Comparison of ENCODE assay signal across 8 mouse cellular contexts in genomic region chr2:128699201-128699885, GRCm38 (mm10). TPM values are rescaled to one million over a fixed set of nuclear protein-coding genes. Genes with fewer than 3 reads are reported as not detected.
A peak's percentile ranks its signal among the peaks of the same experiment; 100 is the strongest.
DNase-seq lines count a peak whose midpoint lies in the region; ATAC-seq and TF ChIP-seq lines count a peak whose summit lies in the region.

No protein-coding gene starts in this region.

- no peak for TF ChIP-seq CTCF in forebrain, postnatal 0 days (IDR thresholded peaks at IDR 0.05; ENCODE audit: low read depth)
- TF ChIP-seq CTCF in intestine, postnatal 0 days (IDR thresholded peaks at IDR 0.05; ENCODE audit: low read depth) = no peak
- TF ChIP-seq CTCF in liver, postnatal 0 days (IDR thresholded peaks at IDR 0.05; ENCODE audit: low read depth) = no peak

- H3K36me3 ChIP-seq in forebrain, postnatal 0 days (ENCODE audit: insufficient read depth) = no peaks in the 10 kb centered on the region
- no peaks in the 10 kb centered on the region for H3K36me3 ChIP-seq in intestine, postnatal 0 days (ENCODE audit: control insufficient read depth, insufficient read depth)
- H3K36me3 ChIP-seq in liver, postnatal 0 days (replicated peaks; ENCODE audit: insufficient read depth, low read length) = no peaks in the 10 kb centered on the region

- no peak for TF ChIP-seq EP300 in liver, postnatal 0 days (IDR thresholded peaks at IDR 0.05; ENCODE audit: low read depth)

- H3K27ac ChIP-seq in forebrain, postnatal 0 days (ENCODE audit: low read depth, low read length) = no peak overlapping the region
- peak overlapping the region; percentile 95 for H3K27ac ChIP-seq in intestine, postnatal 0 days (ENCODE audit: low read depth, low read length)
- peak overlapping the region; percentile 87 for H3K27ac ChIP-seq in liver, postnatal 0 days (ENCODE audit: low read depth)

- ATAC-seq in forebrain, postnatal 0 days = 0 out of 2 replicates have a peak, but pooled peaks have one; percentile 10
- peak; percentile 53 for ATAC-seq in intestine, postnatal 0 days
- peak; percentile 33 for ATAC-seq in liver, postnatal 0 days

- H3K4me2 ChIP-seq in forebrain, postnatal 0 days (ENCODE audit: low read depth) = peak overlapping the region; percentile 86
- peak overlapping the region; percentile 77 for H3K4me2 ChIP-seq in intestine, postnatal 0 days (replicated peaks; ENCODE audit: low read depth)
- peak overlapping the region; percentile 80 for H3K4me2 ChIP-seq in liver, postnatal 0 days (ENCODE audit: low read depth, low read length)

- WGBS in forebrain, postnatal 0 days = 2% methylated on average over 24 of the region's 24 CpGs
- under 1% methylated on average over 24 of the region's 24 CpGs for WGBS in intestine, postnatal 0 days
- WGBS in liver, postnatal 0 days (ENCODE audit: insufficient replicate concordance) = 4% methylated on average over 24 of the region's 24 CpGs

- peak overlapping the region; percentile 43 for H3K4me3 ChIP-seq in forebrain, postnatal 0 days (ENCODE audit: low read depth, low read length)
- peak overlapping the region; percentile 77 for H3K4me3 ChIP-seq in intestine, postnatal 0 days (ENCODE audit: low read depth, low read length)
- H3K4me3 ChIP-seq in liver, postnatal 0 days (ENCODE audit: low read depth, low read length) = peak overlapping the region; percentile 69

- peaks cover 28% of the 10 kb centered on the region for H3K27me3 ChIP-seq in forebrain, postnatal 0 days (ENCODE audit: insufficient read depth, low read length)
- H3K27me3 ChIP-seq in intestine, postnatal 0 days (replicated peaks; ENCODE audit: control insufficient read depth, insufficient read depth, low read length) = no peaks in the 10 kb centered on the region
- peaks cover 9% of the 10 kb centered on the region; the same call in 1 of the 2 replicates for H3K27me3 ChIP-seq in liver, postnatal 0 days (ENCODE audit: insufficient read depth, low read length)

- peak overlapping the region; percentile 39; the same call in 1 of the 2 replicates for H3K9ac ChIP-seq in forebrain, postnatal 0 days
- H3K9ac ChIP-seq in intestine, postnatal 0 days (ENCODE audit: low read depth, low read length) = peak overlapping the region; percentile 86
- peak overlapping the region; percentile 70 for H3K9ac ChIP-seq in liver, postnatal 0 days (replicated peaks)

- H3K4me1 ChIP-seq in forebrain, postnatal 0 days (ENCODE audit: insufficient read depth) = no peaks in the 10 kb centered on the region; the same call in 1 of the 2 replicates
- peaks cover 6% of the 10 kb centered on the region; the same call in 1 of the 2 replicates for H3K4me1 ChIP-seq in intestine, postnatal 0 days (replicated peaks; ENCODE audit: control insufficient read depth, insufficient read depth, low read length)
- H3K4me1 ChIP-seq in liver, postnatal 0 days (ENCODE audit: insufficient read depth) = 0 out of 2 replicates have a peak, but pooled peaks cover 2% of the 10 kb centered on the region

- H3K9me3 ChIP-seq in forebrain, postnatal 0 days (ENCODE audit: low read length) = no peaks in the 10 kb centered on the region
- H3K9me3 ChIP-seq in intestine, postnatal 0 days (ENCODE audit: control insufficient read depth) = no peaks in the 10 kb centered on the region
- no peaks in the 10 kb centered on the region for H3K9me3 ChIP-seq in liver, postnatal 0 days (ENCODE audit: low read length)

- DNase-seq in embryo, embryonic 10 days (ENCODE audit: low spot score) = peak; percentile 63
- no peak for DNase-seq in embryo, embryonic 9.5 days (ENCODE audit: extremely low spot score)
- peak; percentile 63 for DNase-seq in adipocyte (ENCODE audit: low spot score)
- DNase-seq in forebrain, postnatal 0 days = peak; percentile 14
- peak; percentile 54 for DNase-seq in liver, postnatal 0 days
- DNase-seq in ovary, postnatal 14 days (ENCODE audit: low spot score) = peak; percentile 39
- no peak for DNase-seq in thymus, postnatal 25 days

RNA-seq across cellular contexts. Expression of gene Mertk, which starts 0.6 kb away (rescaled TPM):
- 4.0 and 6.1 TPM in 2 replicates for total RNA-seq in forebrain, postnatal 0 days (2014; rRNA removed)
- polyA plus RNA-seq in forebrain, postnatal 0 days (2015; fragmentation: Nextera tagmentation; extraction: Ambion mirVana) = 0.78 and 1.7 TPM in 2 replicates
- 16.2 and 16.8 TPM in 2 replicates for polyA plus RNA-seq in intestine, postnatal 0 days (2015; fragmentation: Nextera tagmentation; extraction: Ambion mirVana)
- 5.2 and 6.1 TPM in 2 replicates for polyA plus RNA-seq in liver, postnatal 0 days (2015; fragmentation: Nextera tagmentation; extraction: Ambion mirVana)

RNA-seq across cellular contexts. Expression of gene Anapc1, which starts 12.2 kb away (rescaled TPM):
- total RNA-seq in forebrain, postnatal 0 days (2014; rRNA removed) = 67.6 and 78.5 TPM in 2 replicates
- 17.7 and 25.2 TPM in 2 replicates for polyA plus RNA-seq in forebrain, postnatal 0 days (2015; fragmentation: Nextera tagmentation; extraction: Ambion mirVana)
- 14.0 and 15.6 TPM in 2 replicates for polyA plus RNA-seq in intestine, postnatal 0 days (2015; fragmentation: Nextera tagmentation; extraction: Ambion mirVana)
- 7.4 and 10.2 TPM in 2 replicates for polyA plus RNA-seq in liver, postnatal 0 days (2015; fragmentation: Nextera tagmentation; extraction: Ambion mirVana)

Comparison
In these comparisons a context has a peak if more than half of its experiments do, and no peak if none do; other contexts are left out.
1. DNase-seq: peak in embryo, embryonic 10 days (single experiment), adipocyte (single experiment), forebrain, postnatal 0 days (single experiment), liver, postnatal 0 days (single experiment) and ovary, postnatal 14 days (single experiment); none in embryo, embryonic 9.5 days (single experiment) and thymus, postnatal 25 days (single experiment).
2. Peak in every context shown above with its lines, with median percentiles within 50 percentile points of each other: ATAC-seq, H3K4me2 ChIP-seq, H3K4me3 ChIP-seq and H3K9ac ChIP-seq.